Mouse (Mus musculus) 3T3-L1 (cell line): ENCODE data around the gene Pars2.

Experiments used
- DNase-seq: peaks from one replicate; pipeline ENCODE4 v3.0.0-alpha.2; 2015; ENCODE audit warnings: low read depth, low spot score

The Pars2 gene

DNA sequence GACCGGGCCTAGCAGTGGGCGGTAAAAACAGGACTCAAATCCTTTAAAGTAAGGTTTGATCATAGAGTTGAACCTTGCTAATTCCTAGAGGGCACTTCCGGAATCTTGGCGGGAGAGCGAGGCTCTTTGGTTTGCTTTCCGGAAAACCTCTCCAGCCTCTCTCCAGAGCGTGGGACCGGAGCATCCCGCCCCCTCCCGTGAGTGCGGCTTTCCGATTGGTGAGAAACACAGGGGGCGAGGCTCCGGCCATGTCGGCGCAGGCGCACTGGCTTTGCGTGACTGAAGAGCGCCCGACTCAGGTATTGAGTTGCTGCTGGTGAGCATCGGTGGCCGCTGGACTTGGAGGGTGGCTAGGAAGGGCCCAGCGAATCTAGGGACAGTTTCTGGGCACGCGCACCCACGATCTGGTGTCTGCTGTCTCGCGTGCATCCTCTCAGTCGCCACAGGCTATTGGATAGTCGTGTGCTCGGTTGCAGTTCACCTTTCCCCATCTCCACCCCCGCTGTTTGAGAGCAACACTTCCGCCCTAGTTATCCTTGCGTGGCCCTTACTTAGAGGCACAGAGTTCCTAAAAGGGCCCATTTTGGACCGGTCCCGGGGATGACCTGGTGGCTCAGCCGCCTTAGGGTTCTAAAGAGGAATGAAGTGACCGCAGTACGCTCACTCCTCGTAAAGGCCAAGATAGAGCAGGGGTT lies at the start of gene Pars2:
TSS of gene Pars2 (plus strand) at position 237 of the 695 bp plus-strand sequence.
- peak; percentile 96 for DNase-seq

DNA sequence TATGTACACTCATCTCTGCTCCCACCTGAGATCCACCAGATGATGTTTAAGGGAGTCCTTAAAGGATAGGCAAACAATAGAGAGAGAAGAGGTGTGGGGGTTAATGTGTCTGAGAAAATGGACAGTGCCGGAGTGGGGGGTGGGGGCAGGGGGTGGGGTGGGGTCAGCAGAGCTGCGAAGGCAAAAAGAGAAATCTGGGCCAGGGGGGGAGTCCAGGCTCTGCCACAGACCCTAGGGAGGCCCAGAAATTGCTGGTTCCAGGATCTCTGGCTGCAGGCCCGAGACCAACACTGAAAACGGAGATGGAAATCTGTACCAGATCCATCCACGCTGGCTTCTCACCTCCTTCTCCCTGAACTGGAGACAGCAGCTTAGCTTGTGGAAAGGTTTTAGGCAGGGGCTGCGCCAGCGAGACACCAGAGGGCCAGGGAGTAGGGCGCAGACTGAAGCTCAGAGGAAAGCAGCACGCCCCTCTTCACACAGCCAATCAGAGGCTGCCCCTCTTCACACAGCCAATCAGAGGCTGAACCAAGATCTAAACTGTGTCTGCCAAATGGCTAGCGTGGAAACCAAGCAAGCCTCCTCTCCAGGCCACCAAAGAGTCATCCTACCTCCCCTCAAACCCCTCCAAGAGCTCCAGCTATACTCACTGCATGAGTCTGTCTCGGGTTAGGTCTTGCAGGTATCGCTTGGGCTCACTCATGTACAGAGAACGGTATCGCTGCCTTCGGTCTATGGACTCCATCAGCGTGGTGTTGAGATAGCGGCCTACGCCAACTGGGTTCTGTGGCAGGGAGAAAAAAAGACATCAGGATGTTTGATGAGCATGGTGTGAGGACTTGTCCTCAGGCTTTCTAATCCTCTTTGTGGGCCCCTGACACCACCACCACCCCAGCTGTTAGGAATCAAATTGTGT lies 44.0 kb upstream of the Pars2 start:
- DNase-seq: no peak

- DNase-seq: no peak
These were observed 43.0 kb upstream of the Pars2 start for GRCm38 (mm10) chr4:106607905-106608304.

GRCm38 (mm10) chr4:106613105-106613504 lies 37.8 kb upstream of the Pars2 start:
- no peak for DNase-seq

- DNase-seq: peak; percentile 69
These were observed 37.3 kb upstream of the Pars2 start for GRCm38 (mm10) chr4:106613560-106613959.

DNA sequence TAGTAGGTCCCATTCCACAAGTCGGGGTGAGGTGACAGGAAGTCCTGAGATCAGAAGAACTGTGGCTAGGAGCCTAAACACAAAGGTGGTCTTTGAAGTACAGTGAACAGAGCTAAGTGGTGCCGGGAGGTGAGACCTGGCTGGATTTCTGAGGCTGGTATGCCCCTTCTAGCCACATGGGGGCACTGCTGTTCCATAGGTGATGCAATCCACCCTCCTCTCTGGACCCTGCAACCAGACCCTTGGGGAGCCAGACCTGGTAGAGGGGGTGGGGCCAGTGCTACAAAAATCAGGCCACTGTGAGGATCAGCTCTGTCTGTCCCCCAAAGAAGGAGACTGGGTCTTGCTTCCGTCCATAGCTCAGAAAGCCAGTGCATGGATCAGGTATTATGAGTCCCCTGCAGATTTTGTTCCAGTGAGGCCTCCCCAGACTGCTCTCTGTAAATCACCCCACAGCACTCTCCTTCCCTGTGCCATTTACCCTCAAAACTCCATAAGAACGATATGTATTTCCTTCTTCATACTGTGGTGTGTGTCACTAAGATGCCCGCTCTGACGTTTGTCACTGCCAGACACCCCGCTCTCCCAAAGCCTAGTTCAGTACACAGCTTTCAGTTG lies 36.6 kb upstream of the Pars2 start:
- peak; percentile 74 for DNase-seq

DNA sequence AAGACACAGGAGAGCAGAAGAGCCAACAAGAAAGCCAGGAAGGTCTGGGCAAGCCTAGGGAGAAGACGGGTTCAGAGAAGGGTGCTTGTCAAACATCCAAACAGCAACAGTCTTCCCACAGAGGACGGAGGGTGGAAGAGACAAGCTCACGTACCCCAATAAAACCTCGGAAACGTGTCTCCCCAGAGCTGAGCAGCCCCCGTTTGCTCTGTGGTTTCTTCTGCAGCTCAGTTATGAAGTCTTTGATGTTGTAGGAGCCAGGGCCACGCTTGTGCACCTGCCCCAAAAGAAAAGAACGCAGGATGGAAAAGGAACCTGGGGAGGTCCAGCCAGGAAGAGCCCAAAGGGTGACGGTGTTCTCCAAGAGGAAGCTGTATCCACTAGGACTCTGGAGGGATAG lies 36.0 kb upstream of the Pars2 start:
- DNase-seq: no peak

- DNase-seq: no peak
These were observed 35.2 kb upstream of the Pars2 start for GRCm38 (mm10) chr4:106615637-106616036.

GRCm38 (mm10) chr4:106617056-106617455 lies 33.8 kb upstream of the Pars2 start, which contains the start of gene Lexm:
Gene Lexm (minus strand): TSS chr4:106617241.
- no peak for DNase-seq

- no peak for DNase-seq
These were observed 32.0 kb upstream of the Pars2 start for GRCm38 (mm10) chr4:106618898-106619297.

DNA sequence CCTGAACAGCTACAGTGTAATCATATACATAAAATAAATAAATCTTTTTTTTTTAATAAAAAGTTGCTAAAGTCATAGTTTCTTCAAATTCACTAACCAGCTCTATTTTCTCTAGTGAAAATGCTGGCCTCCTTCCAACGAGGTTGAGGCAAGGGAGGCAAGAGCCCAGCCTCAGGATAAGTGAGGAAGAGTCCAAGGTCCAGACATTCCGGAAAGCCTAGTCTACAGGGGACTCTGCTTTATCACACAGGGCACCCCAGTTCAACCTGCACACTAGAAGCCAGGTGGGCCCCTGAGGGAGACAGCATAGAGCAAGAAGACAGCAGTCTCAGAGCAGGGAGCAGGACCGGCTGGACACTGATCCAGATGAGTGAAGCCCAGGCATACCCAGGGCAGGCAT lies 29.4 kb upstream of the Pars2 start:
- DNase-seq: no peak

DNA sequence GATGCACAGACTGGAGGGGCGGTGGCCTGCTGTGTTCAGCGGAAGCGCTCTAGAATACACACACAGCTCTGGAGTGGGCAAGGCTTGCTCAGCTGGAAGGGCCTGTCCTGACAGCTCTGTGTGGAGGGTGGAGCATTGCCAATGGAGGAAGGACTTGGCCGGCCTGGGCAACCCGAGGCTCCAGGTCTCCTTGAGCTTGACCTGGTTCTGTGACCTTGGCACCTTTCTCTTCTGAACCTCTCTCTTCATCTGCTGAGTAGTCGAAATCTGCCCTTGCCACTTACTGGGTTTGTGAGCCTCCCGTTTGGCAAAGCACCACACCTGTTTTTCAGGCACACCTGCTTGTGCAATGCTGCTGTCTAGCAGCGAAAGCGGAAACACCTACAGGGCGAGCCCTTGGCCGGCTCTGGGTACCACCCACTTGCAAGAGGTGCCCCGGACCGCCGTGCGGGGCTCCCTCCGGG lies 28.8 kb upstream of the Pars2 start, which contains the start of gene Ttc22:
TSS of gene Ttc22 (plus strand) at position 403 of the 464 bp plus-strand sequence.
- no peak for DNase-seq

GRCm38 (mm10) chr4:106622712-106623111 lies 28.2 kb upstream of the Pars2 start:
- no peak for DNase-seq

- DNase-seq: no peak
These were observed 26.6 kb upstream of the Pars2 start for GRCm38 (mm10) chr4:106624271-106624670.

DNA sequence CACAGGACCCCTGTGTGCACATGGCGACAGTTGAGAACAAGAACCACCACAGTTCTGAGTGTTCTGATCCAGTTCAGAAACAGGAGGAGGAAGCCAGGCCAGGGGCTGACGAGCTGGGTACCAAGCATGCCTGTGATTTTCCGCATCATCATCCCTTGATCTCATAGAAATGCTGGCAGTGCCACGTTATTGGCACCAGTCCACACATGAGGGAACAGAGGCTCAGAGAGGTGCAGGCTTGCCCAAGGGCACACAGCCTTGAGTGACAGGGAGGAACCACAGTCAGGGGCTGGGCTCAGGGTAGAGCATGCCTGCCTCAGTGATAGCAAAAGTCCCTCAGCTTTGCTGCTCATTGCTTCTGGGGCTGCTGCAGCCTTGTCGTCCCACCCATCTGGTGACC lies 23.1 kb upstream of the Pars2 start:
- no peak for DNase-seq

DNA sequence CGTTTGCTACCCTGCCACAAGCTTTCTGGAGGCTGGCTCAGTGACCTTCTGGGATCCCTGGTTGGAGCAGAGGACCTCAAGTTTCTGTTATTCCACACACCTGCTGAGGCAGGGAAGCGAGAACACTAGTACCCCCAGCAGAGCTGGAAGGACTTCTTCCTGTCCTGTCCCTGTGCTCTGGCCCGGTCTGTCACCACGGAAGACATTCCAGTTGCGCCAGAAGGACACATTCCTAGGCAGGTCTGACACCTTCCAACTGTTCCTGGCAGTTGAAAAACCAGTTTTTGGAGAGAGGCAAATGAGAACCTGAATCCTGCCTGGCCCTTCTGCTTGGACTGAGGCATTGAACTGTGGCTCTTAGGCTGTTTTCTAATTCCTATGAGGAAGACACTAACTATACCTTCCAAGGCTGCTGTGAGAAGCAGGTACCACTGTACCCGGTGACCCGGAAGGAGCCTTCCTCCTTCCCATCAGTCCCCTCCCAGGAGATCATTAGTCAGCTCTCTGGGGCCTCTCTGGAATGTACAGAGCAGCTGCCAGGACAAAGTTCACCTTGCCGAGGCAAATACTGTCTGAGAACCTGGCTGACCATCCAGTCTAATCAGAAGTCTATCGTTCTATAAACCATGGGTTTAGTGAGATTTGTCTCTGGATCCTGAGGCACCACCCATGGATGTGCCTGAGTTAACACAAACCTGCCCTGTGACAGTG lies 22.1 kb upstream of the Pars2 start:
- no peak for DNase-seq

DNA sequence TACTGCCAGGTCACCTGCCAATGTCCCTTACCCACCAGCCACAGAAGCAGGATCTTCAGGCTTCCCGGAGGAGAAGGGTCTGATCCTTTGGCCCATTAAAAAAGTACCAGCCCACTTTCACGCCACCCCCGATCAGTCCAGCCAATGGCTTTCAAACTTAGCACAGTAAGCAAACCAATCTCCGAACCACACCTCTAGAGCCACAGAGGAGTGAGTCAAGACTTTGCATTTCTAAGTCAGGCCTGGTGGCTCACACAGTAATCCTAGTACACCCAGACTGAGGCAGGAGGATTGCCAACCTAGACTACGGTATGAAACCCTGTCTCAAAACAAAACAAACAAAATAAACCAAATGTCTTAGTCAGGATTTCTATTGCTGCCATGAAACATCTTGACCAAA lies 21.5 kb upstream of the Pars2 start:
- DNase-seq: peak; percentile 55

GRCm38 (mm10) chr4:106630333-106631220 lies 20.3 kb upstream of the Pars2 start:
- DNase-seq: peak; percentile 78

- DNase-seq: no peak
These were observed 18.6 kb upstream of the Pars2 start for GRCm38 (mm10) chr4:106632313-106632712.
